Mouse (Mus musculus) ES-E14 (cell line): ENCODE results near the gene Slc12a7. TPM values are rescaled to one million over a fixed set of nuclear protein-coding genes. Genes with fewer than 3 reads are reported as not detected.
A peak's percentile ranks its signal among the peaks of the same experiment; 100 is the strongest.

Experiments used
- DNase-seq: peaks from one replicate; pipeline ENCODE4 v3.0.0-alpha.2; 2013; ENCODE audit warnings: low read depth, low spot score
- H3K27ac ChIP-seq: 2 replicates; pipeline ENCODE4 v1.5.1; 2012; ENCODE audit warnings: low read depth, mild to moderate bottlenecking, low read length, moderate library complexity, mixed read lengths; ENCODE audit not compliant: poor library complexity, insufficient read depth, severe bottlenecking
- H3K36me3 ChIP-seq: 2 replicates; pipeline ENCODE4 v1.6.1; 2012; ENCODE audit warnings: mild to moderate bottlenecking, low read length, moderate library complexity, mixed read lengths; ENCODE audit not compliant: control insufficient read depth, poor library complexity, insufficient read depth, severe bottlenecking
- H3K4me1 ChIP-seq, 2 experiments: fragments of 150-350 bp in 1 of 2; sonication (generic) in 1 of 2; 2 replicates each; pipeline ENCODE4 v1.6.1; 2012; ENCODE audit warnings: low read length in 2 of 2, mild to moderate bottlenecking in 1 of 2, mixed read lengths in 1 of 2; ENCODE audit not compliant: control insufficient read depth in 2 of 2, insufficient read depth in 2 of 2, poor library complexity in 1 of 2
- H3K4me3 ChIP-seq, 2 experiments: fragments of 150-350 bp in 1 of 2; sonication (generic) in 1 of 2; 2 replicates each; pipeline ENCODE4 v1.5.1; 2012; ENCODE audit warnings: low read length in 2 of 2, low read depth in 1 of 2, mild to moderate bottlenecking in 1 of 2, mixed read lengths in 1 of 2; ENCODE audit not compliant: insufficient read depth in 1 of 2, poor library complexity in 1 of 2, severe bottlenecking in 1 of 2
- H3K9ac ChIP-seq: 2 replicates; pipeline ENCODE4 v1.6.1; 2012; ENCODE audit warnings: low read depth, mild to moderate bottlenecking, low read length, mixed read lengths; ENCODE audit not compliant: poor library complexity, insufficient read depth, severe bottlenecking
- H3K9me3 ChIP-seq: fragments of 150-350 bp; sonication (generic); 2 replicates; pipeline ENCODE4 v1.6.1; 2012; ENCODE audit warnings: low read depth, mild to moderate bottlenecking, low read length; ENCODE audit not compliant: control insufficient read depth, insufficient read depth
- CHD2 ChIP-seq: IDR thresholded peaks from 2 replicates; pipeline ENCODE4 v1.6.1; 2014; ENCODE audit warnings: mild to moderate bottlenecking, low read depth, low read length, inconsistent platforms
- HCFC1 ChIP-seq: IDR thresholded peaks from 2 replicates; pipeline ENCODE4 v1.6.1; 2012; ENCODE audit warnings: low read length, inconsistent platforms, borderline replicate concordance; ENCODE audit not compliant: insufficient read depth
- MAFK ChIP-seq: IDR thresholded peaks from 2 replicates; pipeline ENCODE4 v1.6.1; 2014; ENCODE audit warnings: mild to moderate bottlenecking, low read depth, low read length, inconsistent platforms; ENCODE audit not compliant: insufficient read depth
- ZC3H11A ChIP-seq: IDR thresholded peaks from 2 replicates; pipeline ENCODE4 v1.6.1; 2012; ENCODE audit warnings: low read depth, mild to moderate bottlenecking, inconsistent platforms, low read length, borderline replicate concordance
- ZNF384 ChIP-seq: IDR thresholded peaks from 2 replicates; pipeline ENCODE4 v1.6.1; 2012; ENCODE audit warnings: low read depth, low read length, inconsistent platforms
- in situ Hi-C, 2 experiments: fragments of 600-800 bp; cut with MboI; formaldehyde crosslinking; loops; one replicate each; pipeline ENCODE4 v1.15.1; 2025; ENCODE audit warnings: low sequenced_read_pairs in 2 of 2, inconsistent platforms in 1 of 2; ENCODE audit not compliant: unreplicated experiment in 2 of 2
- total RNA-seq: library from RNA; depleted of rRNA; stranded (reverse); fragments of 300-350 nt; gene quantifications from 2 replicates; pipeline ENCODE4 v1.2.3, GENCODE M21; 2012

Slc12a7 gene
- total RNA-seq, 1 experiment = 87.1 TPM

- H3K4me1 ChIP-seq = peaks cover 18 to 48% of the 10 kb centered on the region in 2 experiments
- DNase-seq = no peak
- TF ChIP-seq ZNF384 = no peak
- TF ChIP-seq CHD2 = no peak
- TF ChIP-seq ZC3H11A = no peak
- no peak for TF ChIP-seq HCFC1
- no peak for TF ChIP-seq MAFK
- in situ Hi-C loops = no loop called here
- H3K9me3 ChIP-seq = no peaks in the 10 kb centered on the region
- H3K4me3 ChIP-seq = peak overlapping the region; percentile 90 to 91
- peak overlapping the region; percentile 76 for H3K27ac ChIP-seq
- peak overlapping the region; percentile 91 for H3K9ac ChIP-seq
- H3K36me3 ChIP-seq = peaks cover 10% of the 10 kb centered on the region; the same call in 1 of the 2 replicates
Observed at GRCm38 (mm10) chr13:73764256-73764775, 31.4 kb downstream of the Slc12a7 start.

- Histone ChIP-seq H3K4me3 (peak overlapping the region; percentile 90 to 91; a peak in 3 of 4 replicates), H3K9me3 (no peaks in the 10 kb centered on the region), H3K4me1 (peaks cover 20 to 53% of the 10 kb centered on the region in 2 experiments), H3K9ac (no peak overlapping the region), H3K27ac (no peak overlapping the region; the same call in 1 of the 2 replicates), H3K36me3 (peaks cover 14% of the 10 kb centered on the region; the same call in 1 of the 2 replicates)
- in situ Hi-C loops = no loop called here
- TF ChIP-seq CHD2 (no peak), HCFC1 (no peak), ZNF384 (no peak), ZC3H11A (no peak)
- no peak for DNase-seq
Observed at GRCm38 (mm10) chr13:73765393-73765792, 32.5 kb downstream of the Slc12a7 start.

- no peak overlapping the region for H3K4me3 ChIP-seq
- H3K9me3 ChIP-seq = no peaks in the 10 kb centered on the region
- TF ChIP-seq CHD2 = no peak
- TF ChIP-seq MAFK = no peak
- no peak for TF ChIP-seq ZNF384
- no peak for TF ChIP-seq HCFC1
- peaks cover 20 to 55% of the 10 kb centered on the region in 2 experiments for H3K4me1 ChIP-seq
- H3K36me3 ChIP-seq = peaks cover 14% of the 10 kb centered on the region; the same call in 1 of the 2 replicates
- no peak overlapping the region for H3K9ac ChIP-seq
- no peak overlapping the region for H3K27ac ChIP-seq
- in situ Hi-C loops = no loop called here
- no peak for DNase-seq
Observed at GRCm38 (mm10) chr13:73767224-73767623, 34.3 kb downstream of the Slc12a7 start.

- H3K4me3 ChIP-seq = peak overlapping the region; percentile 11 to 28; a peak in 2 of 4 replicates
- H3K4me1 ChIP-seq = peaks cover 20 to 54% of the 10 kb centered on the region in 2 experiments
- no peaks in the 10 kb centered on the region for H3K9me3 ChIP-seq
- no peak overlapping the region for H3K9ac ChIP-seq
- peaks cover 15% of the 10 kb centered on the region; the same call in 1 of the 2 replicates for H3K36me3 ChIP-seq
- H3K27ac ChIP-seq = peak overlapping the region; percentile 34; the same call in 1 of the 2 replicates
- no peak for TF ChIP-seq ZNF384
- no peak for TF ChIP-seq HCFC1
- TF ChIP-seq MAFK = no peak
- TF ChIP-seq CHD2 = no peak
- no peak for TF ChIP-seq ZC3H11A
- no peak for DNase-seq
- in situ Hi-C loops = no loop called here
Observed at GRCm38 (mm10) chr13:73767754-73768153, 34.9 kb downstream of the Slc12a7 start.

- in situ Hi-C loops = no loop called here
- peaks cover 16% of the 10 kb centered on the region; the same call in 1 of the 2 replicates for H3K36me3 ChIP-seq
- peak; percentile 27 for DNase-seq
- H3K4me1 ChIP-seq = peaks cover 20 to 50% of the 10 kb centered on the region in 2 experiments
- H3K27ac ChIP-seq = peak overlapping the region; percentile 34
- H3K9me3 ChIP-seq = no peaks in the 10 kb centered on the region
- H3K4me3 ChIP-seq = no peak overlapping the region
- no peak overlapping the region for H3K9ac ChIP-seq
- TF ChIP-seq ZC3H11A = no peak
- TF ChIP-seq CHD2 = no peak
- no peak for TF ChIP-seq ZNF384
- TF ChIP-seq HCFC1 = no peak
- TF ChIP-seq MAFK = no peak
Observed at GRCm38 (mm10) chr13:73768311-73768710, 35.4 kb downstream of the Slc12a7 start.
